ENCODE assay signal across 9 mouse cellular contexts in the genomic region with DNA sequence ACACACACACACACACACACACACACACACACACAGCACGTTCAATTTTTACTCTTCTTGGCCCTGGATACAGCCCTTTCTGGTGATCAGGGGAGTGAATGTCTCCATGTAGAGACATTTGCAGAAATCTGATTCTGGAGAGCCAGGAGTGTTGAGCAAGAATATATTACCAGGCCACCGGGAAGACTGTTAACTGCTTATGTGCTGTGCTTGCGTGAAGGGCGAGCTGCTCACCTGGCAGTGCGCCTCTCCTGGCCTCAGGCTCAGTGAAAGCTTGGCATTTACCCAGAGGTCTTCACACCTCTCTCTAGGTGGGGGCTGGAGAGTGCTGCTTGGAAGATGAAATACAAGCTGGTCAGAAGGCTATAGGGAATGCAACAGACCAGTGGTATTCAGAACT.
DNase-seq lines count a peak whose midpoint lies in the region; ATAC-seq lines count a peak whose summit lies in the region.
"Had no signal": no experiment of that assay in that cellular context is flagged by ENCODE, and none has a peak within 500 bp of the region (broad histone marks: within the 10 kb centered on the region; RNA-seq: fewer than 3 reads in every experiment).

No protein-coding gene starts in this region.

- no peak for ATAC-seq in heart, embryonic 11.5 days (replicated peaks; ENCODE audit: insufficient number of reproducible peaks, low FRiP score, low TSS enrichment)
- ATAC-seq in forebrain, embryonic 12.5 days (ENCODE audit: low FRiP score), result peak; percentile 59
- ATAC-seq in kidney, embryonic 15.5 days (replicated peaks; ENCODE audit: low FRiP score), result peak; percentile 63
- ATAC-seq in activated CD4-positive, CD25-positive, alpha-beta regulatory T cell, adult 4 months, result no peak

- no peak for DNase-seq in heart, embryonic 10.5 days (ENCODE audit: low spot score)
- DNase-seq in neural tube, embryonic 10.5 days (ENCODE audit: extremely low spot score, low spot score), result peak; percentile 19
- DNase-seq in urinary bladder, postnatal 36 days (ENCODE audit: low spot score in 2 of 2), result no peak
- DNase-seq in urinary bladder, postnatal 4 days (ENCODE audit: low spot score in 2 of 2), result no peak
- DNase-seq: liver, embryonic 13.5 days had no signal

- H3K4me2 ChIP-seq in heart, embryonic 11.5 days, result no peak overlapping the region
- peak overlapping the region; percentile 51 for H3K4me2 ChIP-seq in forebrain, embryonic 12.5 days
- peak overlapping the region; percentile 49 for H3K4me2 ChIP-seq in kidney, embryonic 15.5 days
- H3K4me2 ChIP-seq: liver, embryonic 13.5 days had no signal

- H3K36me3 ChIP-seq in heart, embryonic 10.5 days, result no peaks in the 10 kb centered on the region
- no peaks in the 10 kb centered on the region for H3K36me3 ChIP-seq in heart, embryonic 11.5 days (ENCODE audit: control insufficient read depth, insufficient read depth, low read length)
- H3K36me3 ChIP-seq in forebrain, embryonic 12.5 days (replicated peaks), result no peaks in the 10 kb centered on the region
- no peaks in the 10 kb centered on the region for H3K36me3 ChIP-seq in kidney, embryonic 15.5 days
- H3K36me3 ChIP-seq: liver, embryonic 13.5 days had no signal

- H3K4me1 ChIP-seq in heart, embryonic 10.5 days, result peaks cover 4% of the 10 kb centered on the region; the same call in 1 of the 2 replicates
- 0 out of 2 replicates have a peak, but pooled peaks cover 2% of the 10 kb centered on the region for H3K4me1 ChIP-seq in heart, embryonic 11.5 days (ENCODE audit: control insufficient read depth, insufficient read depth, low read length)
- peaks cover 13% of the 10 kb centered on the region for H3K4me1 ChIP-seq in forebrain, embryonic 12.5 days
- H3K4me1 ChIP-seq in kidney, embryonic 15.5 days, result peaks cover 13% of the 10 kb centered on the region
- H3K4me1 ChIP-seq: liver, embryonic 13.5 days had no signal

- H3K27me3 ChIP-seq in heart, embryonic 10.5 days (ENCODE audit: insufficient read depth, poor library complexity, severe bottlenecking), result no peaks in the 10 kb centered on the region
- no peaks in the 10 kb centered on the region for H3K27me3 ChIP-seq in heart, embryonic 11.5 days (ENCODE audit: control insufficient read depth, insufficient read depth, low read length)
- no peaks in the 10 kb centered on the region for H3K27me3 ChIP-seq in forebrain, embryonic 12.5 days
- no peaks in the 10 kb centered on the region for H3K27me3 ChIP-seq in kidney, embryonic 15.5 days
- H3K27me3 ChIP-seq: liver, embryonic 13.5 days had no signal

- no peak overlapping the region for H3K9ac ChIP-seq in heart, embryonic 11.5 days (ENCODE audit: low read depth, low read length)
- H3K9ac ChIP-seq in forebrain, embryonic 12.5 days, result no peak overlapping the region
- H3K9ac ChIP-seq in kidney, embryonic 15.5 days, result no peak overlapping the region
- H3K9ac ChIP-seq: liver, embryonic 13.5 days had no signal

- H3K9me3 ChIP-seq in heart, embryonic 10.5 days, result no peaks in the 10 kb centered on the region
- no peaks in the 10 kb centered on the region for H3K9me3 ChIP-seq in heart, embryonic 11.5 days (replicated peaks; ENCODE audit: control insufficient read depth, low read length)
- H3K9me3 ChIP-seq in forebrain, embryonic 12.5 days, result no peaks in the 10 kb centered on the region
- no peaks in the 10 kb centered on the region for H3K9me3 ChIP-seq in kidney, embryonic 15.5 days (replicated peaks)
- H3K9me3 ChIP-seq: liver, embryonic 13.5 days had no signal

- H3K27ac ChIP-seq in heart, embryonic 10.5 days, result peak overlapping the region; percentile 29; the same call in 1 of the 2 replicates
- no peak overlapping the region for H3K27ac ChIP-seq in heart, embryonic 11.5 days (ENCODE audit: low read depth, low read length)
- H3K27ac ChIP-seq in forebrain, embryonic 12.5 days, result peak overlapping the region; percentile 86
- 0 out of 2 replicates have a peak overlapping the region, but pooled peaks have one; percentile 73 for H3K27ac ChIP-seq in kidney, embryonic 15.5 days
- H3K27ac ChIP-seq: liver, embryonic 13.5 days had no signal

- 54% methylated on average over 5 of the region's 5 CpGs for WGBS in heart, embryonic 10.5 days
- 48% methylated on average over 5 of the region's 5 CpGs for WGBS in heart, embryonic 11.5 days (ENCODE audit: insufficient replicate concordance)
- 25% methylated on average over 5 of the region's 5 CpGs for WGBS in forebrain, embryonic 12.5 days
- 34% methylated on average over 5 of the region's 5 CpGs for WGBS in kidney, embryonic 15.5 days

- no peak overlapping the region for H3K4me3 ChIP-seq in heart, embryonic 10.5 days
- H3K4me3 ChIP-seq in heart, embryonic 11.5 days (ENCODE audit: low read depth, low read length), result no peak overlapping the region
- H3K4me3 ChIP-seq in forebrain, embryonic 12.5 days (replicated peaks), result no peak overlapping the region
- H3K4me3 ChIP-seq in kidney, embryonic 15.5 days (replicated peaks), result no peak overlapping the region
- H3K4me3 ChIP-seq: liver, embryonic 13.5 days had no signal

Comparison
In these comparisons a context has a peak if more than half of its experiments do, and no peak if none do; other contexts are left out.
1. ATAC-seq: peak in forebrain, embryonic 12.5 days (single experiment) and kidney, embryonic 15.5 days (single experiment); none in heart, embryonic 11.5 days (single experiment) and activated CD4-positive, CD25-positive, alpha-beta regulatory T cell, adult 4 months (single experiment).